Mouse (Mus musculus) ES-E14 (cell line): Measurements from ENCODE around the gene Mex3d.
"Not testable (repeated sequence)": the region's sequence is repeated elsewhere in the genome, so short reads cannot be mapped to it uniquely, and the experiment has no call there.

Experiments
- MAFK ChIP-seq: IDR thresholded peaks from 2 replicates; pipeline ENCODE4 v1.6.1; 2014; ENCODE audit warnings: mild to moderate bottlenecking, low read depth, low read length, inconsistent platforms; ENCODE audit not compliant: insufficient read depth
- ZC3H11A ChIP-seq: IDR thresholded peaks from 2 replicates; pipeline ENCODE4 v1.6.1; 2012; ENCODE audit warnings: low read depth, mild to moderate bottlenecking, inconsistent platforms, low read length, borderline replicate concordance
- ZNF384 ChIP-seq: IDR thresholded peaks from 2 replicates; pipeline ENCODE4 v1.6.1; 2012; ENCODE audit warnings: low read depth, low read length, inconsistent platforms

- TF ChIP-seq ZC3H11A, MAFK, ZNF384: not testable (repeated sequence)
Observed at GRCm38 (mm10) chr10:80345929-80346328, 41.5 kb downstream of the Mex3d start.
